Mouse (Mus musculus): Measurements from ENCODE around the gene Phb2.

GRCm38 (mm10) chr6:124745490-124746295 is 33.6 kb downstream of the Phb2 start:
- TF ChIP-seq GATA1 (IDR thresholded peaks at IDR 0.05; ENCODE audit: low read length) (no peak), TAL1 (IDR thresholded peaks at IDR 0.05; ENCODE audit: low read length) (no peak)
